Mouse (Mus musculus) CH12.LX (cell line): ENCODE measurements at regions not wholly inside any gene's neighbourhood (a gene's known extent, or its start where the extent isn't known, plus 50 kb on each side); places are given as distances from the start of the nearest gene placed in this dataset.

Source experiments
- CHD1 ChIP-seq: IDR thresholded peaks from 2 replicates; pipeline ENCODE4 v1.6.1; 2012; ENCODE audit warnings: low read depth, low read length, improper control_type of control experiment, inconsistent platforms
- CHD2 ChIP-seq: IDR thresholded peaks from 2 replicates; pipeline ENCODE4 v1.6.1; 2011; ENCODE audit warnings: low read length, improper control_type of control experiment
- CTCF ChIP-seq, 2 experiments: IDR thresholded peaks in 1 of 2; conservative IDR thresholded peaks in 1 of 2; 2 replicates each; pipeline ENCODE4 v1.5.1; 2011 to 2012; ENCODE audit warnings: low read depth in 2 of 2, low read length in 2 of 2, improper control_type of control experiment in 1 of 2, inconsistent platforms in 1 of 2, mild to moderate bottlenecking in 1 of 2, moderate library complexity in 1 of 2
- EP300 ChIP-seq: IDR thresholded peaks from 2 replicates; pipeline ENCODE4 v1.6.1; 2011; ENCODE audit warnings: low read length, improper control_type of control experiment
- POLR2A ChIP-seq: IDR thresholded peaks from 2 replicates; pipeline ENCODE4 v1.6.1; 2011; ENCODE audit warnings: low read depth, mild to moderate bottlenecking, improper control_type of control experiment, low read length
- POLR2AphosphoS2 ChIP-seq: IDR thresholded peaks from 2 replicates; pipeline ENCODE4 v1.6.1; 2011; ENCODE audit warnings: low read depth, low read length, improper control_type of control experiment

DNA sequence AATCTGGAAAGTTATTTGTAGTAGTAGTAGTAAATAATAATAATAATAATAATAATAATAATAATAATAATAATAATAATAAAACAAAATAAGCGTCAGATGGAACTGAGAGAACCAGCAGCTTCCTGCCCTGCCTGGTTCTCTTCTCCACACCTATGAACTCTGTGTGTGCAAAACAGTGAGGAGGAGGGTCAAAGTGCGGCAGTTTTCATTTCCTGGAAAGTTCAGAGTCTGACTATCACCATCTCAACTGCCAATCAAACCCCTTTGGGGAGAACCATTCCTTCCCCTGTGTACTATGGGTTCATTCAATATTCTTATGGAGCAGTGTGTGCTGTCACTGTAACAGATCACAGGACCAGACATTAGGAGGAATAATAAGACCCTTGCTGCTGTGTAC is 262.1 kb upstream of the Atp2b1 start:
- TF ChIP-seq CTCF (conservative IDR thresholded peaks at IDR 0.05 in 1 of 2, IDR thresholded peaks at IDR 0.05 in 1 of 2; ENCODE audit: low read depth in 2 of 2, low read length in 2 of 2) (no peak), POLR2A (no peak), CHD2 (no peak), CHD1 (no peak), EP300 (no peak), POLR2AphosphoS2 (no peak)
